ENCODE assay signal across 27 mouse cellular contexts in the genomic region with DNA sequence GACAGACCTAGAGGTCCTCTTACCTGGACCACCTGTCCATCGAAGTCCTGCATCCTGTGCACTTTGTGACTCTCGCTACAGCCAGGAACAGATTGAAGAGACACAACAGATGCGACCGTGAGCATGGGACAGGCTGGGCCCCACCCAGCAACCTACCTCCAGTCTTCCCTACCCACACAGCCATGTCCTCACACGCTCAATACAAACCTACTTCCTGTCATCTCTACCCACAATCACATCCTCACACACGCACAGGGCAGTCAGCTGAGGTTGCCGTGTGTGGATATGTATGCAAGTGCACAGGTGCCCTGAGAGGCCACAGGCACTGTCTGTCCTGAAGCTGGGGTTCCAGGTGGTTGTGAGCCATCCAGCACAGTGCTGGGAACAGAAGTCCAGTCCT. TPM values are rescaled to one million over a fixed set of nuclear protein-coding genes. Genes with fewer than 3 reads are reported as not detected.
A peak's percentile ranks its signal among the peaks of the same experiment; 100 is the strongest.
DNase-seq lines count a peak whose midpoint lies in the region; ATAC-seq and TF ChIP-seq lines count a peak whose summit lies in the region.
"Had no signal": no experiment of that assay in that cellular context is flagged by ENCODE, and none has a peak within 500 bp of the region (broad histone marks: within the 10 kb centered on the region; RNA-seq: fewer than 3 reads in every experiment).

No protein-coding gene starts in this region.

- peaks cover 5% of the 10 kb centered on the region for H3K36me3 ChIP-seq in thymus, adult 2 months (ENCODE audit: control insufficient read depth, insufficient read depth, low read length)
- no peaks in the 10 kb centered on the region for H3K36me3 ChIP-seq in kidney, adult 2 months (ENCODE audit: control insufficient read depth, insufficient read depth, low read length)

- no peaks in the 10 kb centered on the region for H3K27me3 ChIP-seq in thymus, adult 2 months (ENCODE audit: control insufficient read depth, insufficient read depth, low read length)
- no peaks in the 10 kb centered on the region for H3K27me3 ChIP-seq in kidney, adult 2 months (replicated peaks; ENCODE audit: control insufficient read depth, insufficient read depth, low read length)
- H3K27me3 ChIP-seq: forebrain, embryonic 13.5 days; heart, embryonic 12.5 days; heart, embryonic 15.5 days; hindbrain, embryonic 15.5 days had no signal

- TF ChIP-seq CTCF in thymus, adult 2 months (IDR thresholded peaks at IDR 0.05; ENCODE audit: borderline replicate concordance, control insufficient read depth, extremely low read depth, insufficient read depth, low read length, poor library complexity) = no peak
- TF ChIP-seq CTCF in kidney, adult 2 months (conservative IDR thresholded peaks at IDR 0.05; ENCODE audit: insufficient read depth, insufficient read length, low read depth, low read length) = no peak

- WGBS in thymus, adult 2 months = 43% methylated on average over 7 of the region's 7 CpGs
- WGBS in kidney, adult 2 months = 92% methylated on average over 7 of the region's 7 CpGs

- H3K4me1 ChIP-seq in thymus, adult 2 months (replicated peaks; ENCODE audit: control insufficient read depth, insufficient read depth, low read length) = peaks cover 8% of the 10 kb centered on the region
- no peaks in the 10 kb centered on the region for H3K4me1 ChIP-seq in kidney, adult 2 months (ENCODE audit: control insufficient read depth, insufficient read depth, low read length)
- H3K4me1 ChIP-seq: forebrain, embryonic 10.5 days; hindbrain, embryonic 15.5 days had no signal

- ATAC-seq in inflammation-experienced regulatory T-cells, adult 6 months = peak; percentile 50
- ATAC-seq: forebrain, embryonic 13.5 days; forebrain, embryonic 16.5 days; intestine, postnatal 0 days had no signal

- H3K27ac ChIP-seq in thymus, adult 2 months (ENCODE audit: control insufficient read depth, insufficient read depth, low read length) = peak overlapping the region; percentile 6; the same call in 1 of the 2 replicates
- H3K27ac ChIP-seq in kidney, adult 2 months (ENCODE audit: insufficient read depth, low read depth, low read length) = no peak overlapping the region
- H3K27ac ChIP-seq: forebrain, embryonic 10.5 days; forebrain, embryonic 13.5 days; heart, embryonic 15.5 days; hindbrain, embryonic 15.5 days had no signal

- TF ChIP-seq POLR2A in thymus, adult 2 months (IDR thresholded peaks at IDR 0.05; ENCODE audit: control insufficient read depth, extremely low read depth, insufficient read depth, low read length, poor library complexity) = no peak
- TF ChIP-seq POLR2A in kidney, adult 2 months (IDR thresholded peaks at IDR 0.05; ENCODE audit: low read depth, low read length) = no peak

- DNase-seq in thymus, adult 2 months = no peak
- no peak for DNase-seq in thymus, postnatal 36 days
- peak; percentile 44 for DNase-seq in CD4-positive, CD25-positive, alpha-beta regulatory T cell, adult 2 months (ENCODE audit: low read depth, low spot score)
- peak; percentile 66 for DNase-seq in T-cell, adult 2 months (ENCODE audit: low spot score)
- no peak for DNase-seq in kidney, adult 2 months
- DNase-seq in spleen, postnatal 14 days (ENCODE audit: low spot score in 2 of 2) = no peak
- DNase-seq in cerebellum, adult 8-10 months = no peak
- DNase-seq: adrenal gland, adult 2 months; adrenal gland, postnatal 14 days; B cell, adult 2 months; cerebellum, adult 11 months; cerebellum, adult 2 months; cerebellum, postnatal 10 days; gastrocnemius, postnatal 10 days; gastrocnemius, postnatal 36 days; heart, adult 11 months; heart, postnatal 10 days; heart, postnatal 36 days; kidney, adult 8-10 months had no signal

- no peak overlapping the region for H3K4me3 ChIP-seq in thymus, adult 2 months (ENCODE audit: control insufficient read depth, insufficient read depth, low read length)
- no peak overlapping the region for H3K4me3 ChIP-seq in kidney, adult 2 months (ENCODE audit: insufficient read depth, low read depth, low read length)
- H3K4me3 ChIP-seq: forebrain, embryonic 10.5 days; forebrain, embryonic 13.5 days; heart, embryonic 12.5 days; heart, embryonic 15.5 days; hindbrain, embryonic 15.5 days had no signal

RNA-seq across cellular contexts. Expression of a gene that starts 9.9 kb away (rescaled TPM):
- 18.0 and 20.4 TPM in 2 replicates for polyA plus RNA-seq in thymus, adult 2 months (2012; rRNA removed)
- polyA plus RNA-seq in inflammation-experienced regulatory T-cells, adult 6 months (2017; shearing (Covaris generic)) = 1 to 10 TPM; 2.1 to 3.9 (median 2.2) TPM
- 18.7 and 19.3 TPM in 2 replicates for polyA plus RNA-seq in kidney, adult 2 months (2012; rRNA removed)

RNA-seq across cellular contexts. Expression of a gene that starts 17.2 kb away (rescaled TPM):
- polyA plus RNA-seq in thymus, adult 2 months (2012; rRNA removed) = 9.7 and 9.9 TPM in 2 replicates
- 1 to 10 TPM; 2.2 to 7.0 (median 4.0) TPM for polyA plus RNA-seq in inflammation-experienced regulatory T-cells, adult 6 months (2017; shearing (Covaris generic))
- polyA plus RNA-seq in kidney, adult 2 months (2012; rRNA removed) = 5.6 and 5.7 TPM in 2 replicates

Comparison
In these comparisons a context has a peak if more than half of its experiments do, and no peak if none do; other contexts are left out.
1. DNase-seq: peak in CD4-positive, CD25-positive, alpha-beta regulatory T cell, adult 2 months (single experiment) and T-cell, adult 2 months (single experiment); none in thymus, adult 2 months (single experiment), thymus, postnatal 36 days (0 of 2), kidney, adult 2 months (single experiment), spleen, postnatal 14 days (0 of 2) and cerebellum, adult 8-10 months (single experiment).